Mouse (Mus musculus) liver, embryonic 18 days (tissue): ENCODE measurements around the gene Gm45140. TPM values are rescaled to one million over a fixed set of nuclear protein-coding genes. Genes with fewer than 3 reads are reported as not detected.

Experiments
- polyA plus RNA-seq: library from polyadenylated mRNA; depleted of rRNA; stranded (reverse); fragments of >200 nt; gene quantifications from 2 replicates; pipeline ENCODE4 v1.2.3, GENCODE M21; 2012; rRNA removed

The Gm45140 gene
- 1.4 and 1.5 TPM in 2 replicates for polyA plus RNA-seq

GRCm38 (mm10) chr6:87835695-87836094, at the start of gene Gm45140:
Gene Gm45140 (minus strand): TSS chr6:87835795.

DNA sequence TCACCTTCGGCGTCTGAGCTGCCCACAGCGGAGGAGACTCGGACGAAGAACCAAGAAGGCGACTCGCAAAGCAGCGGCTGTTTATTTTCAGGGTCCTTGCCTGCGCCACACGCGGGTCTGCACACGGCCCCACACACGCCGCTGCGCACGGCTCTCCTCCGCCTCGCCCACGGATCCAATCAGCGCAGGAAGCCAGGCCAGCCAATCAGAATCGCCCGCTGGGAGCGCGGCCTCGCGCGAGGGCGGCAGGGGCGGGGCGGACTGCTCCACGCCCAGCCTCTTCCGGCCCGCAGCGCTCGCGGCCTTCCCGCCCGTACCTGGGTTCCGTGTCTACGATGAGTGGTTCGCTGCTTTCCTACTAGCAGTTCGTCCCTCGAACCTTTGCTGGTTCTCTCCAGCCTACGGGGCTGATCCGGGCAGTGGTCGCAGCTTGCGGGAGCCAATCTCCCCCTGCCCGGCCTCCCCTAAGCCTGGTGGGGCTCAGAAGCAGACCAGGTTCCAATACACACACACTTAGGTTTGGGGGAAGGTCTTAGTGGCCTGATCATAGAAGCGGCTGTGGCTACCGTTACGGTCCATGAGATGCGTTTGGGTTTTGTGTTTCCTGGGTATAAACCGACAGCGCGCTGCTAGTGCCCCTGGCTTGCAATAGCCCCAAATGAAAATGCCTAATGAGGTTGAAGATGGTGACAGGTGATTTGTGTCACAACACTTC, 15.5 kb upstream of the Gm45140 start, which contains the start of gene Cnbp:
Cnbp (minus strand) TSS at position 207 of the 715 bp plus-strand sequence.

GRCm38 (mm10) chr6:87838551-87839197, 3.1 kb upstream of the Gm45140 start, which contains the start of gene Isy1:
Gene Isy1 (minus strand): TSS chr6:87838798.

GRCm38 (mm10) chr6:87811675-87812338, 23.8 kb downstream of the Gm45140 start, which contains the start of gene Rab43:
Gene Rab43 (minus strand): TSS chr6:87812164.

DNA sequence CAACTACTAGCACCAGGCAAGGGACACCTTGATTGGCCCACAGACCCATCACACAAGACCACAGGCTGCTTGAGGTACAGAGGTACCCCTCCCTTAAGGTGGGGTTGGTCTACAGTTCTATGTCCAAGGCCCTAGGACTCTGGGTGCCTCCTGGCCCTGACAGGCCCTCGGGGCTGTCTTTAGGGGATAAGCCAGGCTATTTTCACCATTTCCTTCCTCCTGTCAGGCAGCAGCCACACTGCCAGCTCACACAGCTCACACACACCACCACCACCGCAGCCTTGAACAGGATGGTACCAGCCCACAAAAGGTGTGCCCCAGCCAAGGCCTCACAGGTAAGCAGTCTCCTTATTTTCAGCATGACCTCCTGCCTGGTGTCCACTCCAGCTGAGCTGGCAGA, 57.8 kb downstream of the Gm45140 start, which contains the start of gene Gp9:
Gp9 (plus strand) TSS at position 231 of the 400 bp plus-strand sequence.

Other genes with a start within 250 kb of the Gm45140 start
- 1.1 and 1.2 TPM in 2 replicates for gene Prokr1, start 245.1 kb downstream of the Gm45140 start, polyA plus RNA-seq
- gene Aplf, start 163.6 kb downstream of the Gm45140 start, polyA plus RNA-seq: 5.6 and 5.9 TPM in 2 replicates
- 0.20 and 0.25 TPM in 2 replicates for gene Efcc1, start 104.9 kb downstream of the Gm45140 start, polyA plus RNA-seq
- gene Gp9, start 57.7 kb downstream of the Gm45140 start, polyA plus RNA-seq: 30.7 and 31.0 TPM in 2 replicates
- 24.1 and 26.3 TPM in 2 replicates for gene Rab43, start 23.6 kb downstream of the Gm45140 start, polyA plus RNA-seq
- 13.2 and 15.8 TPM in 2 replicates for gene Isy1, start 3.0 kb upstream of the Gm45140 start, polyA plus RNA-seq
- 216 and 217 TPM in 2 replicates for gene Cnbp, start 15.3 kb upstream of the Gm45140 start, polyA plus RNA-seq
- gene Copg1, start 52.0 kb upstream of the Gm45140 start, polyA plus RNA-seq: 24.7 and 24.8 TPM in 2 replicates
- 11.4 and 12.7 TPM in 2 replicates for gene Hmces, start 78.1 kb upstream of the Gm45140 start, polyA plus RNA-seq
- 4.0 and 6.2 TPM in 2 replicates for gene H1fx, start 145.8 kb upstream of the Gm45140 start, polyA plus RNA-seq
- 119 and 132 TPM in 2 replicates for gene Rab7, start 209.5 kb upstream of the Gm45140 start, polyA plus RNA-seq
- gene Rpn1, start 248.7 kb upstream of the Gm45140 start, polyA plus RNA-seq: 114 and 127 TPM in 2 replicates